Mouse (Mus musculus) macrophage (primary cell): ENCODE results near the gene Tbce. TPM values are rescaled to one million over a fixed set of nuclear protein-coding genes. Genes with fewer than 3 reads are reported as not detected.
"Not testable (repeated sequence)": the region's sequence is repeated elsewhere in the genome, so short reads cannot be mapped to it uniquely, and the experiment has no call there.

ENCODE experiments used
- H3K27ac ChIP-seq: fragments of 350-480 bp; formaldehyde crosslinking; 2 replicates; pipeline ENCODE4 v1.9.0; 2021
- H3K36me3 ChIP-seq: fragments of 350-480 bp; formaldehyde crosslinking; 2 replicates; pipeline ENCODE4 v1.9.0; 2021; ENCODE audit errors: inconsistent target
- H3K4me3 ChIP-seq: fragments of 350-480 bp; formaldehyde crosslinking; 2 replicates; pipeline ENCODE4 v1.9.0; 2021; ENCODE audit errors: inconsistent target
- H3K79me2 ChIP-seq: fragments of 350-480 bp; formaldehyde crosslinking; 2 replicates; pipeline ENCODE4 v1.9.0; 2021; ENCODE audit errors: inconsistent target
- WGBS: methylation state at CpG from one replicate; pipeline ENCODE4 v1.1.7; 2026; ENCODE audit warnings: inconsistent platforms; ENCODE audit not compliant: missing documents; 5-methylcytosine and 5-hydroxymethylcytosine counted together
- polyA plus RNA-seq: library from polyadenylated mRNA; stranded (reverse); fragments of 250-400 nt; gene quantifications from 3 replicates; pipeline ENCODE4 v1.2.4, GENCODE M21; 2018; ENCODE audit warnings: inconsistent platforms

The Tbce gene
- polyA plus RNA-seq, 1 experiment from 2014 or later = 29.9 TPM

- 90% methylated on average over 3 of the region's 3 CpGs for WGBS
- Histone ChIP-seq H3K36me3 (peaks cover 50% of the 10 kb centered on the region), H3K79me2 (peaks cover 49% of the 10 kb centered on the region), H3K27ac (no peak overlapping the region), H3K4me3 (no peak overlapping the region)
Observed at GRCm38 (mm10) chr13:14056801-14057200, 17.4 kb upstream of the Tbce start.

DNA sequence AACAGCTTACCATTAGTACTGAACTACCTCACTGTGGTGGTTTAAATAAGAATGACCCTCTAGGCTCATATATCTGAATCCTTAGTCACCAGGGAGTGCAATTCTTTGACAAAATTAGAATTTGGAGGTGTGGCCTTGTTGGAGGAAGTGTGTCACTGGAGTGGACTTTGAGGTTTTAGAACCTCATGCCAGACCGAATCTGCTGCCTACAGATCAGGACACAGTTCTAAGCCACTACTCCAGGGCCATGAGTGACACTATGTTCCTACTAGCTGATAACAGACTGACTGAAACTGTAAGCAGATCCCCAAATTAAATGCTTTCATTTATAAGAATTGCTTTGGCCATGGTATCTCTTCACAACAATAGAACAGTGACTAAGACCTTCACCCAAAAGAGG lies 10.4 kb upstream of the Tbce start:
- peaks cover 52% of the 10 kb centered on the region for H3K36me3 ChIP-seq

DNA sequence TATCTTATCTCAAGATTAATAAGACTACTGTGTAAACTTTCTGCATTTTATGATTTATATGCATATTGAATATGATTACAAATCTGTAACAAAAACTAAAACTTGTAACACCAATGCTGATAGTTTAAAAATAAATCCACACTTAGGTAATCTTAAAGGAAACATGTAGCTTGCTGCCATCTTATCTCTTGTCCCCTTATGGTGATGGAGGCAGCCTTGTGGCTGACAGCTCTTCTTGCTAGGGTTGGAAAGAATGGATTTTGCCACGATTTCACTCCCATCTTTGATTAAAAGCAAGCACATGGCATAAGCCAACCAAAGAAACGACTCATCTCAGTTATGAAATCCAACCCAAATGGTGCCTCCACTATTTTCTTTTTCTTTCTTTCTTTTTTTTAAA lies 5.1 kb upstream of the Tbce start:
- H3K79me2 ChIP-seq = no peaks in the 10 kb centered on the region
- 0 out of 2 replicates have a peak, but pooled peaks cover 6% of the 10 kb centered on the region for H3K36me3 ChIP-seq
- 75% methylated on average over 1 of the region's 2 CpGs for WGBS
- no peak overlapping the region for H3K27ac ChIP-seq
- H3K4me3 ChIP-seq = no peak overlapping the region

More for the DNA sequence above, 10.4 kb upstream of the Tbce start:
- Histone ChIP-seq H3K27ac (no peak overlapping the region), H3K4me3 (no peak overlapping the region), H3K79me2 (no peaks in the 10 kb centered on the region)
- 23% methylated on average over 1 of the region's 1 CpGs for WGBS

- Histone ChIP-seq H3K79me2 (peaks cover 5% of the 10 kb centered on the region), H3K4me3 (no peak overlapping the region), H3K27ac (no peak overlapping the region), H3K36me3 (no peaks in the 10 kb centered on the region)
Observed at GRCm38 (mm10) chr13:14043851-14044250, 4.4 kb upstream of the Tbce start.

- H3K79me2 ChIP-seq = peaks cover 41% of the 10 kb centered on the region
- peak overlapping the region; percentile 65 for H3K4me3 ChIP-seq
- H3K27ac ChIP-seq = peak overlapping the region; percentile 96
- WGBS = 32% methylated on average over 5 of the region's 5 CpGs
- H3K36me3 ChIP-seq = no peaks in the 10 kb centered on the region
Observed at GRCm38 (mm10) chr13:14040186-14040585, 748 bp upstream of the Tbce start.

GRCm38 (mm10) chr13:14038911-14039291 lies 537 bp downstream of the Tbce start:
- 5% methylated on average over 8 of the region's 8 CpGs for WGBS
- peaks cover 54% of the 10 kb centered on the region for H3K79me2 ChIP-seq
- H3K4me3 ChIP-seq = peak overlapping the region; percentile 65
- H3K36me3 ChIP-seq = no peaks in the 10 kb centered on the region
- peak overlapping the region; percentile 96 for H3K27ac ChIP-seq

DNA sequence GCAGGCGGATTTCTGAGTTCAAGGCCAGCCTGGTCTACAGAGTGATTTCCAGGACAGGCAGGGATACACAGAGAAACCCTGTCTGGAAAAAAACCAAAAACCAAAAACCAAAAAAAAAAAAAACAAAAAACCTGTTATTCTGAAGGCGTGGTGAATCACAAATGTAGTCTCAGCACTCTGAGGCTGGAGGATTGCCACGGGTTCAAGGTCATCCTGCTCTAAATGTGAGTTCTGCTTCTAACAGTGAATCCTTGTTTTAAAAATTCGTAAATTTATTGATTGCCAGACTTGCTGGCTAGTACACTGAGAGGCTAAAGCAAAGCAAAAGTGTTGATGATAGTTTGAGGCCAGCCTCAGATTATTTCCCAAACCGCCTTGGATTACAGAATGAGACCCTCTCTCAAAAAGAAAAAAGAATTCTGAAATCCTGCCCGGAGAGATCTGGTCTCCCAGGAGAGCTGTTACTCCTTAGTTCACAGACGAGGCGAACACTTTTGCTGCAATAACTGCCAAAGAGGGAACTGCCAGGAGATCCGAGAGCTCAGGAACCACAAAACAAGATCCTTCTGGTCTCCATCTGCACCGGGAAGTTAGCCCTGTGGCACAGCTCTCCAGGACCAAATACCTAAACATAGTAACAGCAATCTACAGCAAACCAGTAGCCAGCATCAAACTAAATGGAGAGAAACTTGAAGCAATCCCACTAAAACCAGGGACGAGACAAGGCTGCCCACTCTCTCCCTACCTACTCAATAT lies 3.4 kb downstream of the Tbce start:
- 73% methylated on average over 11 of the region's 11 CpGs for WGBS
- Histone ChIP-seq H3K36me3 (no peaks in the 10 kb centered on the region), H3K27ac (no peak overlapping the region), H3K79me2 (peaks cover 83% of the 10 kb centered on the region), H3K4me3 (no peak overlapping the region)

- peaks cover 90% of the 10 kb centered on the region for H3K79me2 ChIP-seq
- not testable (repeated sequence) for H3K27ac ChIP-seq, H3K4me3 ChIP-seq, H3K36me3 ChIP-seq
- no CpG with 5 or more reads among the region's 3 CpGs for WGBS
Observed at GRCm38 (mm10) chr13:14035352-14035751, 4.1 kb downstream of the Tbce start.

DNA sequence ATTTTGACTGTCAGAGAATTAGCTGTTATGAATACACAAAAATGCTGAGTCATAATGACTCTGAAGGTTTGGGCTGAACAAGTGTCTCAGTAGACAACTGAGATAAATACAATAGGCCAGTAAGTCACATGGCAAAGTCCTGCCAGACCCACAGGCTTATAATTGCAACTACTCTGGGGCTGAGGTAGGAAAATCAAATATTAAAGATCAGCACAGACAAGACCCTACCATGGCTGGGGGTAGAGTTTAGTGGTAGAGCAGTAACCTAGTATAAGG lies 5.4 kb downstream of the Tbce start:
- Histone ChIP-seq H3K27ac (peak overlapping the region; percentile 41), H3K79me2 (peaks cover 93% of the 10 kb centered on the region), H3K4me3 (no peak overlapping the region), H3K36me3 (no peaks in the 10 kb centered on the region)

GRCm38 (mm10) chr13:14033309-14034072 lies 5.9 kb downstream of the Tbce start:
- WGBS = 79% methylated on average over 5 of the region's 5 CpGs
- Histone ChIP-seq H3K27ac (no peak overlapping the region), H3K4me3 (no peak overlapping the region), H3K36me3 (no peaks in the 10 kb centered on the region), H3K79me2 (peaks cover 88% of the 10 kb centered on the region)

GRCm38 (mm10) chr13:14026154-14026820 lies 13.2 kb downstream of the Tbce start:
- Histone ChIP-seq H3K79me2 (peaks cover 16% of the 10 kb centered on the region), H3K27ac (no peak overlapping the region), H3K4me3 (no peak overlapping the region), H3K36me3 (peaks cover 22% of the 10 kb centered on the region; the same call in 1 of the 2 replicates)
- 98% methylated on average over 6 of the region's 6 CpGs for WGBS

GRCm38 (mm10) chr13:14025554-14025953 lies 13.9 kb downstream of the Tbce start:
- no peak overlapping the region for H3K27ac ChIP-seq
- WGBS = 100% methylated on average over 5 of the region's 6 CpGs
- H3K79me2 ChIP-seq = peaks cover 8% of the 10 kb centered on the region; the same call in 1 of the 2 replicates
- H3K4me3 ChIP-seq = no peak overlapping the region
- peaks cover 22% of the 10 kb centered on the region; the same call in 1 of the 2 replicates for H3K36me3 ChIP-seq

- H3K27ac ChIP-seq, H3K79me2 ChIP-seq, H3K4me3 ChIP-seq: not testable (repeated sequence)
- no CpG with 5 or more reads among the region's 12 CpGs for WGBS
- H3K36me3 ChIP-seq = peaks cover 13% of the 10 kb centered on the region; the same call in 1 of the 2 replicates
Observed at GRCm38 (mm10) chr13:14021417-14021816, 18.0 kb downstream of the Tbce start.

- Histone ChIP-seq H3K79me2 (no peaks in the 10 kb centered on the region), H3K4me3 (no peak overlapping the region), H3K36me3 (peaks cover 13% of the 10 kb centered on the region; the same call in 1 of the 2 replicates), H3K27ac (no peak overlapping the region)
- WGBS = 80% methylated on average over 3 of the region's 3 CpGs
Observed at GRCm38 (mm10) chr13:14018852-14019251, 20.6 kb downstream of the Tbce start.

GRCm38 (mm10) chr13:14018283-14018682 lies 21.2 kb downstream of the Tbce start:
- Histone ChIP-seq H3K79me2 (no peaks in the 10 kb centered on the region), H3K4me3 (no peak overlapping the region), H3K27ac (no peak overlapping the region), H3K36me3 (peaks cover 18% of the 10 kb centered on the region; the same call in 1 of the 2 replicates)
